Mouse (Mus musculus) erythroblast, embryonic 14.5 days (primary cell): ENCODE data around the gene L1cam.

ENCODE experiments used
- GATA1 ChIP-seq: IDR thresholded peaks from 2 replicates; pipeline ENCODE4 v1.6.1; 2012; ENCODE audit warnings: low read length, inconsistent platforms, mixed read lengths
- TAL1 ChIP-seq: IDR thresholded peaks from 3 replicates; pipeline ENCODE4 v1.6.1; 2012; ENCODE audit warnings: low read length, inconsistent platforms, mixed read lengths

- TF ChIP-seq TAL1 (no peak), GATA1 (no peak)
Measured at GRCm38 (mm10) chrX:73921823-73922549, 26.1 kb upstream of the L1cam start, which contains the start of the genes Arhgap4 and Naa10.
